Mouse (Mus musculus): ENCODE data around the gene Muc16. TPM values are rescaled to one million over a fixed set of nuclear protein-coding genes. Genes with fewer than 3 reads are reported as not detected.

The Muc16 gene
- polyA plus RNA-seq (2015; fragmentation: Nextera tagmentation; extraction: Ambion mirVana): not detected in 2 replicates

DNA sequence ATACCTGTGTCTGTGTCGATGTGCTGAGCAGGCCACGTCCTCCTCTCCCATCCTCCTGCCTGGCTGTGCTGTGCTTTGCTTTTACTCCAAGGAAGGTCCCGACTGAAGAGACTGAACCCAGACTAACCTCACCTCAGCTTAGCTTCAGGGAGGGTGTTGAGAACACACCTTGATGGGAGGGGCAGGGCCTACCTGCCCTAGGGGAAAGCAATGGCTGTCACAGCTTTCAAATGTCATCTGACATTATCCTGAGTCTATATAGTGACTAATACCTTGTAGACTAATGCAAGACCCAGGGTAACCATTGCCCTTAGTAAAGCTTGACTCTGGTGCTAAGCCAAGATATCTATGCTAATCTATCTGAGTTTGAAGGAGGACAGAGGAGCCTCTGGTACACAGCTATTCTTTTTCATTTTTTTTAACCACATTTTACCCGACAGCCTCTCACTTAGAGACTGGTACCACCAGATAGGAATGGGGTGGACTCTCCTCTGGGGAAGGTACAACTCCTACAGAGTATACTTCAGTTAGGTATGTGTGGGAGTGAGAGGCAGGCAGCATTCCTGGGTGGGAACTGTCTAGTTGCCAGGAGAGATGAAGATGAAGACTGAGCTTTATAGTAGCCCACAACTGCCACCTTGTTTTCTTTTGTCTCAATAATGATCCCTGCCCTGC, at the start of gene Muc16:
Muc16 (minus strand) TSS at position 51 of the 675 bp plus-strand sequence.
- H3K4me1 ChIP-seq: no peaks in the 10 kb centered on the region
- ATAC-seq (ENCODE audit: insufficient number of reproducible peaks, insufficient read depth, low FRiP score, low TSS enrichment, low read depth): no peak
- no peaks in the 10 kb centered on the region for H3K36me3 ChIP-seq
- H3K4me3 ChIP-seq: no peak within 1 kb of the TSS
- WGBS: 83% methylated on average over 4 of the region's 4 CpGs
- no peak within 1 kb of the TSS for H3K4me2 ChIP-seq
- no peak within 1 kb of the TSS for H3K9ac ChIP-seq
- no peaks in the 10 kb centered on the region for H3K27me3 ChIP-seq
- no peaks in the 10 kb centered on the region for H3K9me3 ChIP-seq
- H3K27ac ChIP-seq: no peak within 1 kb of the TSS

GRCm38 (mm10) chr9:18722712-18723099, 48.4 kb upstream of the Muc16 start:
- Histone ChIP-seq H3K4me3 (no peak overlapping the region), H3K9me3 (no peaks in the 10 kb centered on the region), H3K27ac (no peak overlapping the region), H3K36me3 (no peaks in the 10 kb centered on the region), H3K4me1 (peaks cover 13% of the 10 kb centered on the region), H3K4me2 (no peak overlapping the region), H3K27me3 (no peaks in the 10 kb centered on the region), H3K9ac (no peak overlapping the region)
- WGBS: 38% methylated on average over 4 of the region's 4 CpGs
- ATAC-seq (ENCODE audit: insufficient number of reproducible peaks, insufficient read depth, low FRiP score, low TSS enrichment, low read depth): no peak

DNA sequence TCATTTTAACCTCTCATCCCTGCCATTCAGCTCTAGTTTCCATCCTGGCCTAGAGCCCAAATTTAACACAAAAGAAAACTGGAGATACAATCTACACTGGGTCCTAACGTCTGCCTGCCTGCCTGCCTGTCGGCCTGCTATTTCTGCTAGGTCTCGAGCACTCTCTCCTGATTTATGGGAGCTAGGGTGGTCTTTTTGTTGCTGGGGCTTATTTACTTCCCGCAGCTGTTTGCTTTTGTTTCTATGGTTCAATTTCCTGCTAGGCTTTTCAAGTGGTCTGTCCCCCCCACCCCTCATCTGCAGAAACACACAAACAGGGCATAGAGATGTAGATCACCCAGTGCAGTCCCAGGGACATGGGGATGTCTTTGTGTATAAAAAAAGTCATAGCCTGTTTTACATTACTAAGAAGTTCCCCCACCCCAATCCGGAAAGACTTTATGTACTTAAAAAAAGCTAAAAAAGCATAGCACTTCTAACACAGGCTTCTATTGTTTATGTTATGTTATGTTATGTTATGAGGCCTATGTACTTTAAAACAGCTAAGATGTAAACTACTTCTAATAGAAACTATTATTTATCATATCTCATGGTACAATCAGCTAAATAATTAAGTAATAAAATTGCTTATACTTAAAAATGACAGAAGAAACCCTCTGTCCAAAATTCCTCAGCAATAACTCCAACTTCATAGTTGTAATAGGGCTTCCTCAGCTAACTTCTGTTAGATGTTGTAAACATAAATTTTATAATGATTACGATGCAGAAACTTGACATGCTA, 47.8 kb upstream of the Muc16 start:
- WGBS: 19% methylated on average over 6 of the region's 6 CpGs
- H3K27ac ChIP-seq: peak overlapping the region; percentile 60

GRCm38 (mm10) chr9:18721011-18721410, 46.7 kb upstream of the Muc16 start:
- no peak overlapping the region for H3K9ac ChIP-seq
- WGBS: 6% methylated on average over 2 of the region's 2 CpGs
- no peak overlapping the region for H3K27ac ChIP-seq
- no peaks in the 10 kb centered on the region for H3K27me3 ChIP-seq
- no peak overlapping the region for H3K4me3 ChIP-seq
- H3K4me1 ChIP-seq: peaks cover 13% of the 10 kb centered on the region
- H3K9me3 ChIP-seq: no peaks in the 10 kb centered on the region
- no peaks in the 10 kb centered on the region for H3K36me3 ChIP-seq
- no peak overlapping the region for H3K4me2 ChIP-seq
- no peak for ATAC-seq (ENCODE audit: insufficient number of reproducible peaks, insufficient read depth, low FRiP score, low TSS enrichment, low read depth)

More for the DNA sequence above, 47.8 kb upstream of the Muc16 start:
- Histone ChIP-seq H3K4me3 (no peak overlapping the region), H3K36me3 (no peaks in the 10 kb centered on the region), H3K4me2 (no peak overlapping the region), H3K9me3 (no peaks in the 10 kb centered on the region), H3K27me3 (no peaks in the 10 kb centered on the region), H3K9ac (0 out of 2 replicates have a peak overlapping the region, but pooled peaks have one; percentile 27), H3K4me1 (peaks cover 13% of the 10 kb centered on the region)
- no peak for ATAC-seq (ENCODE audit: insufficient number of reproducible peaks, insufficient read depth, low FRiP score, low TSS enrichment, low read depth)

- H3K27ac ChIP-seq: no peak overlapping the region
- no peaks in the 10 kb centered on the region for H3K9me3 ChIP-seq
- no peaks in the 10 kb centered on the region for H3K36me3 ChIP-seq
- no peaks in the 10 kb centered on the region for H3K4me1 ChIP-seq
- H3K4me2 ChIP-seq: no peak overlapping the region
- H3K4me3 ChIP-seq: no peak overlapping the region
- no peaks in the 10 kb centered on the region for H3K27me3 ChIP-seq
- H3K9ac ChIP-seq: no peak overlapping the region
- no peak for ATAC-seq (ENCODE audit: insufficient number of reproducible peaks, insufficient read depth, low FRiP score, low TSS enrichment, low read depth)
Observed at GRCm38 (mm10) chr9:18705628-18706027, 31.3 kb upstream of the Muc16 start.

DNA sequence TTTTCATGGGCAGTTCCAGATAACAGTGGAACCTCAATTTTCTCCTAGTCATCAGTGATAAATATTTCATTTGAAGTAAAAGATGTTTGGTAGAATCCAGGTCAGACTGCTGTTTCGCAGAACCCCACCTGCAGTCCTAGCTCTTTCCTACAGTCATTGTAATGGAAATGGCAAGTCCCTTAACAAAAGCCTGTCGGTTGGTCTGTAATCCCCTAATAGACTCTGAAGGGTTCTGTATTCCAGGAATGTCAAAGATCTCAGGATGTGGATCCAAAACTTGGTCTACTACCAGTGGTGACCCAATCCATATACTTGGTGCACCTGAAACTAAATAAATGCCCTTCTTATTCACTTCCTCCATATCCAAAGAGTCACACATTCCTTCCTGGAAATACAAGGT, 76.0 kb downstream of the Muc16 start:
- Histone ChIP-seq H3K9ac (no peak overlapping the region), H3K4me3 (no peak overlapping the region), H3K27me3 (no peaks in the 10 kb centered on the region), H3K4me2 (no peak overlapping the region), H3K36me3 (no peaks in the 10 kb centered on the region), H3K9me3 (no peaks in the 10 kb centered on the region), H3K4me1 (no peaks in the 10 kb centered on the region), H3K27ac (no peak overlapping the region)
- no peak for ATAC-seq (ENCODE audit: insufficient number of reproducible peaks, insufficient read depth, low FRiP score, low TSS enrichment, low read depth)
- WGBS: 53% methylated on average over 2 of the region's 2 CpGs

DNA sequence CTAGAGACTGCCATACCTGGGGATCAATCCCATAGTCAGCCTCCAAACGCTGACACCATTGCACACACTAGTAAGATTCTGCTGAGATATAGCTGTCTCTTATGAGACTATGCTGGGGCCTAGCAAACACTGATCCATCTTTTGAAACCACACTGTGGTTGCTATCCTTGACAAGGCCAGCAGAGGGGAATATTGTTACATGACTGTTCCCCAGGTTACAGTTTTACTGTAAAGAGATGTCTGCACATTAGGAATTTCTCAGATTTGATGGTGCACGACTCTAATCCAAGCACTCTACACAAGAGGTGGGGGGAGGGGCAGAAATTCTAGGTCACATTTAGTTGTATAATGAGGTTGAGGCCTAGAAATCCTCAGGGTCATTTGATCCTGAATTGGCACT, 166.2 kb downstream of the Muc16 start:
- H3K27ac ChIP-seq: no peak overlapping the region
- no peaks in the 10 kb centered on the region for H3K9me3 ChIP-seq
- no peak overlapping the region for H3K9ac ChIP-seq
- no peaks in the 10 kb centered on the region for H3K4me1 ChIP-seq
- H3K4me2 ChIP-seq: no peak overlapping the region
- no peaks in the 10 kb centered on the region for H3K27me3 ChIP-seq
- ATAC-seq (ENCODE audit: insufficient number of reproducible peaks, insufficient read depth, low FRiP score, low TSS enrichment, low read depth): no peak
- 45% methylated on average over 2 of the region's 2 CpGs for WGBS
- no peaks in the 10 kb centered on the region for H3K36me3 ChIP-seq
- no peak overlapping the region for H3K4me3 ChIP-seq

- Histone ChIP-seq H3K9me3 (no peaks in the 10 kb centered on the region), H3K4me3 (no peak within 1 kb of the TSS), H3K27me3 (peaks cover 3% of the 10 kb centered on the region; the same call in 1 of the 2 replicates), H3K36me3 (no peaks in the 10 kb centered on the region), H3K4me1 (no peaks in the 10 kb centered on the region), H3K27ac (no peak within 1 kb of the TSS), H3K4me2 (no peak within 1 kb of the TSS), H3K9ac (no peak within 1 kb of the TSS)
- ATAC-seq (ENCODE audit: insufficient number of reproducible peaks, insufficient read depth, low FRiP score, low TSS enrichment, low read depth): no peak
- WGBS: 71% methylated on average over 3 of the region's 3 CpGs
Observed at GRCm38 (mm10) chr9:18478168-18478567, 196.2 kb downstream of the Muc16 start, which contains the start of the genes Zfp558 and Mbd3l1. Zfp558 (minus strand) TSS chr9:18478268. Mbd3l1 (plus strand) TSS chr9:18478359.

DNA sequence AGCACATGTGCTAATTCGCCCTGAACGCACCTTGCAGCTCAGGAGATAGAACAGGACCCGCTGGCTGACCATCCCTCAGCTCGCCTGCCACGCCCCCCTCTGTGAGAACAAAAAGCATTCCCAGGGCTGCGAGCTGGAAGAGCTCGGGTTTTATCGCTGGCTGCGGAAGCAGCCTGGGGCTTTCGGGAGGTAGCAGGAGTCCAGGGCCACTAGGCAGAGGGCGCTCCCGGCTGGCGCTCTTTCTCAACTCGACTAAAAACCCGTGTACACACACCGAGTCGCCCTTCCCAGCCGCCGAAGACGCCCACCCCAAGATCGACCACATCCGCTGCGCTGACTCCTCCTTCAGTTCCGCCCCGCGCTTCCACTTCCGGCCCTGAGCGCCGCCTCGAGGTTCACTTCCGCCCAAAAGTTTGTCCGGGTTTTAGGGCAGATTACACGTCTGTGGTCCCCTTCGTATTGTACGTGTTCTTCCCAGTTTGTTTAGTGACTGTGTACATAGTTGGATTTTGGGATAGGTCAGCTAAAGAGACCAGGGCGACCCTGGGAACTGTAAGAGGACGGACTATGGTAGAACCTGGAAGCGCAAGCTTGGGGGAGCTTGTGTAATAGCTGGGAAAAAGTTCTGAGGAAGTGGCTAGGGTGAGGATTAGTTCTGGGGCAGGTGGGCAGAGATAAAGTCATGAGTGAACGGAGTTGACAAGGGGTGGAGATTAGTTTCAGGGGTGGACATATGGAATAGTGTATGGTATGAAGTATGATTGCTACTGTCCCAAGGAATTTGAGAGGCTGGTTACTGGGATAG, 200.8 kb downstream of the Muc16 start:
- ATAC-seq (ENCODE audit: insufficient number of reproducible peaks, insufficient read depth, low FRiP score, low TSS enrichment, low read depth): peak; percentile 95
- peak overlapping the region; percentile 91 for H3K27ac ChIP-seq
- no peaks in the 10 kb centered on the region for H3K9me3 ChIP-seq
- H3K27me3 ChIP-seq: peaks cover 3% of the 10 kb centered on the region; the same call in 1 of the 2 replicates
- H3K4me2 ChIP-seq: peak overlapping the region; percentile 72
- H3K9ac ChIP-seq: peak overlapping the region; percentile 80
- 4% methylated on average over 39 of the region's 39 CpGs for WGBS
- H3K4me3 ChIP-seq: peak overlapping the region; percentile 69
- H3K4me1 ChIP-seq: peaks cover 4% of the 10 kb centered on the region; the same call in 1 of the 2 replicates
- H3K36me3 ChIP-seq: peaks cover 9% of the 10 kb centered on the region; the same call in 1 of the 2 replicates

GRCm38 (mm10) chr9:18468005-18468404, 206.3 kb downstream of the Muc16 start:
- H3K27me3 ChIP-seq: no peaks in the 10 kb centered on the region
- 88% methylated on average over 3 of the region's 3 CpGs for WGBS
- no peak overlapping the region for H3K4me3 ChIP-seq
- H3K4me2 ChIP-seq: no peak overlapping the region
- ATAC-seq (ENCODE audit: insufficient number of reproducible peaks, insufficient read depth, low FRiP score, low TSS enrichment, low read depth): no peak
- H3K4me1 ChIP-seq: peaks cover 4% of the 10 kb centered on the region; the same call in 1 of the 2 replicates
- H3K9ac ChIP-seq: no peak overlapping the region
- no peak overlapping the region for H3K27ac ChIP-seq
- peaks cover 46% of the 10 kb centered on the region for H3K36me3 ChIP-seq
- peaks cover 5% of the 10 kb centered on the region; the same call in 1 of the 2 replicates for H3K9me3 ChIP-seq

DNA sequence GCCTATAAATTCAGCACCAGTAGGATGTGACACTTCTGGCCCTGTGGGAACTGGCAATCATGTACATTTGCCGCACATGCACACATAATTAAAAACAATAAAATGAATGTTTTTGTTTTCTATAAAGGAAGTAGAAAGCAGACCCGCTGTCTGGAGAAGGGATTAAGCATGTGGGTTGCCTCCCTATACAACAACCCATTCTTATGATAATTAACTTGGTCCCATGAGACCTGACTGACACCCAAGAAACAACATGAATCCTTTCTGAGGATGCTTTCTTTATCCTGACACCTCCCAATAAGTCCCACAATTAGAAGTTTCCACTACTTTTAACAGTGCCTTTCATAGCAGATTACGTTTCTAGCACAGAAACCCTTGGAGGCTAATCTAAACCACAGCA, 207.0 kb downstream of the Muc16 start:
- no peaks in the 10 kb centered on the region for H3K4me1 ChIP-seq
- H3K4me2 ChIP-seq: no peak overlapping the region
- H3K36me3 ChIP-seq: peaks cover 50% of the 10 kb centered on the region
- H3K9ac ChIP-seq: no peak overlapping the region
- no peaks in the 10 kb centered on the region for H3K27me3 ChIP-seq
- no peak overlapping the region for H3K27ac ChIP-seq
- H3K9me3 ChIP-seq: peaks cover 5% of the 10 kb centered on the region; the same call in 1 of the 2 replicates
- 67% methylated on average over 3 of the region's 3 CpGs for WGBS
- no peak overlapping the region for H3K4me3 ChIP-seq
- ATAC-seq (ENCODE audit: insufficient number of reproducible peaks, insufficient read depth, low FRiP score, low TSS enrichment, low read depth): no peak
